Mouse (Mus musculus): ENCODE data around the gene Swsap1. TPM values are rescaled to one million over a fixed set of nuclear protein-coding genes. Genes with fewer than 3 reads are reported as not detected.
A peak's percentile ranks its signal among the peaks of the same experiment; 100 is the strongest.

Gene Swsap1
- 9.0 and 12.5 TPM in 2 replicates for polyA plus RNA-seq (2015; fragmentation: Nextera tagmentation; extraction: Ambion mirVana)

DNA sequence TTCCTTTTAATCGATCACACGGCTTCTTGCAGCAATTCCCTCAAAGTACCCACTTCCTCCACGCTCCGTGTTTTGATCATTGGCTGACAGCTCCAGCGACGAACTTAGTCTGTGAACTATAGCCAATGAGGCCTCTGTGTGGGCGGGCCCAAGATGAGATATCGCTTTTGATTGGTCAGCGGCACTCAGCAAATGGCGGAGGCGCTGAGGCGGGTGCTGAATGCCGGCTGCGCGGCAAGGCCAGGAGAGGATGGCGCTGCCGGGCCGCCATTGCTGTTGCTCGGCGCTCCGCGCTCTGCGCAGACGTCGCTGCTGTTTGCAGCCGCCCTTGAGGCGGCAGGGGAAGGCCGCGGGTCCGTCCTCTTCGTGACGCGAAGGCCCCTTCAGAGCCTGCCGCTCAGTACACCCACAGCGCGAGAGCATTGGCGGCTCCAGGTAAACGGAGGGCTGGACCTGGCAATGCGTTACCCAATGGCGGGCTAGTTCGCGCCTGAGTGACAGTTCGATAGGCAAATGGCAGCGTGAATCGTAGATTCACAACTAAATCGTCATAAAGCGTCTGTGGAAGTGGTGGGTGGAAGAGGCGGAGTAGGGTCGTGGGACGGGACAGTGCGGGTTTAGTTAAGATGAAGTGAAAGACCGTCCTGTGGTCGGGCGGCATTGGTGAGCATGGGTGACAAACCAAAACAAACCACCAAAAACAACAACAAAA lies at the start of gene Swsap1:
TSS of gene Swsap1 (plus strand) at position 186 of the 712 bp plus-strand sequence.
- H3K27me3 ChIP-seq (replicated peaks; ENCODE audit: control insufficient read depth, insufficient read depth, low read length) = peaks cover 13% of the 10 kb centered on the region
- WGBS = under 1% methylated on average over 54 of the region's 54 CpGs
- peak; percentile 98 for ATAC-seq
- H3K27ac ChIP-seq (ENCODE audit: low read length) = peak within 1 kb of the TSS; percentile 97
- peak within 1 kb of the TSS; percentile 90 for H3K9ac ChIP-seq (replicated peaks; ENCODE audit: low read depth, low read length)
- peak within 1 kb of the TSS; percentile 78 for H3K4me3 ChIP-seq (replicated peaks; ENCODE audit: low read length)
- H3K36me3 ChIP-seq (ENCODE audit: control insufficient read depth, insufficient read depth) = no peaks in the 10 kb centered on the region
- peaks cover 25% of the 10 kb centered on the region for H3K4me1 ChIP-seq (replicated peaks; ENCODE audit: control insufficient read depth, insufficient read depth, low read length)
- H3K9me3 ChIP-seq (ENCODE audit: control insufficient read depth, low read length) = no peaks in the 10 kb centered on the region
- H3K4me2 ChIP-seq (ENCODE audit: low read length) = peak within 1 kb of the TSS; percentile 75

- Histone ChIP-seq H3K4me1 (replicated peaks; ENCODE audit: control insufficient read depth, insufficient read depth, low read length) (no peaks in the 10 kb centered on the region), H3K36me3 (ENCODE audit: control insufficient read depth, insufficient read depth) (0 out of 2 replicates have a peak, but pooled peaks cover 2% of the 10 kb centered on the region), H3K4me3 (replicated peaks; ENCODE audit: low read length) (no peak overlapping the region), H3K27ac (ENCODE audit: low read length) (no peak overlapping the region), H3K9me3 (ENCODE audit: control insufficient read depth, low read length) (no peaks in the 10 kb centered on the region), H3K4me2 (ENCODE audit: low read length) (no peak overlapping the region), H3K27me3 (replicated peaks; ENCODE audit: control insufficient read depth, insufficient read depth, low read length) (no peaks in the 10 kb centered on the region), H3K9ac (replicated peaks; ENCODE audit: low read depth, low read length) (no peak overlapping the region)
- ATAC-seq = no peak
- WGBS = 78% methylated on average over 11 of the region's 11 CpGs
Measured at GRCm38 (mm10) chr9:21908216-21908615, 47.3 kb upstream of the Swsap1 start.

- ATAC-seq = no peak
- no peaks in the 10 kb centered on the region for H3K27me3 ChIP-seq (replicated peaks; ENCODE audit: control insufficient read depth, insufficient read depth, low read length)
- H3K4me1 ChIP-seq (replicated peaks; ENCODE audit: control insufficient read depth, insufficient read depth, low read length) = no peaks in the 10 kb centered on the region
- H3K4me3 ChIP-seq (replicated peaks; ENCODE audit: low read length) = no peak overlapping the region
- H3K9ac ChIP-seq (replicated peaks; ENCODE audit: low read depth, low read length) = no peak overlapping the region
- 0 out of 2 replicates have a peak, but pooled peaks cover 4% of the 10 kb centered on the region for H3K36me3 ChIP-seq (ENCODE audit: control insufficient read depth, insufficient read depth)
- H3K27ac ChIP-seq (ENCODE audit: low read length) = no peak overlapping the region
- no peaks in the 10 kb centered on the region for H3K9me3 ChIP-seq (ENCODE audit: control insufficient read depth, low read length)
- 85% methylated on average over 10 of the region's 10 CpGs for WGBS
- H3K4me2 ChIP-seq (ENCODE audit: low read length) = no peak overlapping the region
Measured at GRCm38 (mm10) chr9:21909474-21910223, 45.9 kb upstream of the Swsap1 start.

- peaks cover 11% of the 10 kb centered on the region for H3K4me1 ChIP-seq (replicated peaks; ENCODE audit: control insufficient read depth, insufficient read depth, low read length)
- WGBS = 63% methylated on average over 3 of the region's 3 CpGs
- H3K27ac ChIP-seq (ENCODE audit: low read length) = peak overlapping the region; percentile 91
- no peaks in the 10 kb centered on the region for H3K27me3 ChIP-seq (replicated peaks; ENCODE audit: control insufficient read depth, insufficient read depth, low read length)
- 0 out of 2 replicates have a peak, but pooled peaks cover 2% of the 10 kb centered on the region for H3K36me3 ChIP-seq (ENCODE audit: control insufficient read depth, insufficient read depth)
- peak overlapping the region; percentile 57 for H3K4me3 ChIP-seq (replicated peaks; ENCODE audit: low read length)
- H3K9me3 ChIP-seq (ENCODE audit: control insufficient read depth, low read length) = no peaks in the 10 kb centered on the region
- no peak for ATAC-seq
- peak overlapping the region; percentile 79 for H3K9ac ChIP-seq (replicated peaks; ENCODE audit: low read depth, low read length)
- peak overlapping the region; percentile 81 for H3K4me2 ChIP-seq (ENCODE audit: low read length)
Measured at GRCm38 (mm10) chr9:21916851-21917492, 38.6 kb upstream of the Swsap1 start.

GRCm38 (mm10) chr9:21917493-21918034 lies 38.0 kb upstream of the Swsap1 start:
- H3K9me3 ChIP-seq (ENCODE audit: control insufficient read depth, low read length) = no peaks in the 10 kb centered on the region
- WGBS = 1% methylated on average over 35 of the region's 35 CpGs
- H3K27me3 ChIP-seq (replicated peaks; ENCODE audit: control insufficient read depth, insufficient read depth, low read length) = no peaks in the 10 kb centered on the region
- peak overlapping the region; percentile 79 for H3K9ac ChIP-seq (replicated peaks; ENCODE audit: low read depth, low read length)
- peak overlapping the region; percentile 81 for H3K4me2 ChIP-seq (ENCODE audit: low read length)
- ATAC-seq = peak; percentile 86
- peaks cover 11% of the 10 kb centered on the region for H3K4me1 ChIP-seq (replicated peaks; ENCODE audit: control insufficient read depth, insufficient read depth, low read length)
- peak overlapping the region; percentile 57 for H3K4me3 ChIP-seq (replicated peaks; ENCODE audit: low read length)
- 0 out of 2 replicates have a peak, but pooled peaks cover 2% of the 10 kb centered on the region for H3K36me3 ChIP-seq (ENCODE audit: control insufficient read depth, insufficient read depth)
- H3K27ac ChIP-seq (ENCODE audit: low read length) = peak overlapping the region; percentile 91

GRCm38 (mm10) chr9:21918035-21918592 lies 37.4 kb upstream of the Swsap1 start, which contains the start of gene Rab3d:
Gene Rab3d, minus strand, starts transcription at chr9:21918192.
- Histone ChIP-seq H3K9me3 (ENCODE audit: control insufficient read depth, low read length) (no peaks in the 10 kb centered on the region), H3K36me3 (ENCODE audit: control insufficient read depth, insufficient read depth) (0 out of 2 replicates have a peak, but pooled peaks cover 2% of the 10 kb centered on the region), H3K4me3 (replicated peaks; ENCODE audit: low read length) (peak within 1 kb of the TSS; percentile 57), H3K9ac (replicated peaks; ENCODE audit: low read depth, low read length) (peak within 1 kb of the TSS; percentile 79), H3K4me1 (replicated peaks; ENCODE audit: control insufficient read depth, insufficient read depth, low read length) (peaks cover 11% of the 10 kb centered on the region), H3K27ac (ENCODE audit: low read length) (peak within 1 kb of the TSS; percentile 91), H3K4me2 (ENCODE audit: low read length) (peak within 1 kb of the TSS; percentile 81), H3K27me3 (replicated peaks; ENCODE audit: control insufficient read depth, insufficient read depth, low read length) (no peaks in the 10 kb centered on the region)
- WGBS = under 1% methylated on average over 36 of the region's 36 CpGs
- ATAC-seq = peak; percentile 90

- peak overlapping the region; percentile 91; the same call in 1 of the 2 replicates for H3K27ac ChIP-seq (ENCODE audit: low read length)
- H3K27me3 ChIP-seq (replicated peaks; ENCODE audit: control insufficient read depth, insufficient read depth, low read length) = no peaks in the 10 kb centered on the region
- H3K9me3 ChIP-seq (ENCODE audit: control insufficient read depth, low read length) = no peaks in the 10 kb centered on the region
- H3K9ac ChIP-seq (replicated peaks; ENCODE audit: low read depth, low read length) = no peak overlapping the region
- peaks cover 11% of the 10 kb centered on the region for H3K4me1 ChIP-seq (replicated peaks; ENCODE audit: control insufficient read depth, insufficient read depth, low read length)
- H3K4me3 ChIP-seq (replicated peaks; ENCODE audit: low read length) = peak overlapping the region; percentile 57
- ATAC-seq = no peak
- H3K36me3 ChIP-seq (ENCODE audit: control insufficient read depth, insufficient read depth) = no peaks in the 10 kb centered on the region
- 19% methylated on average over 5 of the region's 5 CpGs for WGBS
- peak overlapping the region; percentile 81 for H3K4me2 ChIP-seq (ENCODE audit: low read length)
Measured at GRCm38 (mm10) chr9:21918692-21919384, 36.7 kb upstream of the Swsap1 start.

- Histone ChIP-seq H3K9ac (replicated peaks; ENCODE audit: low read depth, low read length) (no peak overlapping the region), H3K4me1 (replicated peaks; ENCODE audit: control insufficient read depth, insufficient read depth, low read length) (peaks cover 17% of the 10 kb centered on the region), H3K9me3 (ENCODE audit: control insufficient read depth, low read length) (no peaks in the 10 kb centered on the region), H3K4me3 (replicated peaks; ENCODE audit: low read length) (no peak overlapping the region), H3K27me3 (replicated peaks; ENCODE audit: control insufficient read depth, insufficient read depth, low read length) (no peaks in the 10 kb centered on the region), H3K27ac (ENCODE audit: low read length) (no peak overlapping the region), H3K4me2 (ENCODE audit: low read length) (no peak overlapping the region), H3K36me3 (ENCODE audit: control insufficient read depth, insufficient read depth) (no peaks in the 10 kb centered on the region)
- WGBS = 81% methylated on average over 4 of the region's 4 CpGs
- no peak for ATAC-seq
Measured at GRCm38 (mm10) chr9:21923036-21923435, 32.5 kb upstream of the Swsap1 start.

Measured in forebrain, embryonic 16.5 days (tissue).